Mouse (Mus musculus) kidney, postnatal 4 days (tissue): Measurements from ENCODE around the gene Tiam2.

Experiments
- DNase-seq, 2 experiments: peaks; one replicate each; pipeline ENCODE4 v3.0.0; 2021; ENCODE audit warnings: mixed read lengths in 2 of 2

Gene Tiam2

GRCm38 (mm10) chr17:3500936-3501335 is 174.6 kb downstream of the Tiam2 start:
- DNase-seq = no peak

GRCm38 (mm10) chr17:3505711-3506110 is 179.3 kb downstream of the Tiam2 start:
- no peak for DNase-seq

- no peak for DNase-seq
Observed at GRCm38 (mm10) chr17:3506508-3506907, 180.1 kb downstream of the Tiam2 start.

GRCm38 (mm10) chr17:3509841-3510240 is 183.5 kb downstream of the Tiam2 start:
- DNase-seq = peak; percentile 78 to 82

GRCm38 (mm10) chr17:3514316-3514715 is 187.9 kb downstream of the Tiam2 start:
- no peak for DNase-seq

- DNase-seq = no peak
Observed at GRCm38 (mm10) chr17:3515851-3516250, 189.5 kb downstream of the Tiam2 start.

- DNase-seq = no peak
Observed at GRCm38 (mm10) chr17:3516406-3516805, 190.0 kb downstream of the Tiam2 start.

- DNase-seq = no peak
Observed at GRCm38 (mm10) chr17:3520344-3520743, 194.0 kb downstream of the Tiam2 start.

- no peak for DNase-seq
Observed at GRCm38 (mm10) chr17:3527841-3528471, 201.6 kb downstream of the Tiam2 start.

GRCm38 (mm10) chr17:3529523-3529922 is 203.2 kb downstream of the Tiam2 start:
- no peak for DNase-seq

- DNase-seq = no peak
Observed at GRCm38 (mm10) chr17:3530549-3530948, 204.2 kb downstream of the Tiam2 start.

- DNase-seq = no peak
Observed at GRCm38 (mm10) chr17:3531641-3532040, 205.3 kb downstream of the Tiam2 start.

GRCm38 (mm10) chr17:3532254-3532653 is 205.9 kb downstream of the Tiam2 start, which contains the start of gene Cldn20:
Cldn20 (plus strand) TSS chr17:3532554.
- DNase-seq = no peak

GRCm38 (mm10) chr17:3533425-3533824 is 207.1 kb downstream of the Tiam2 start:
- no peak for DNase-seq

- DNase-seq = no peak
Observed at GRCm38 (mm10) chr17:3540304-3540703, 213.9 kb downstream of the Tiam2 start.

GRCm38 (mm10) chr17:3541033-3541432 is 214.7 kb downstream of the Tiam2 start:
- no peak for DNase-seq

GRCm38 (mm10) chr17:3547725-3548124 is 221.4 kb downstream of the Tiam2 start:
- no peak for DNase-seq

- DNase-seq = no peak
Observed at GRCm38 (mm10) chr17:3556251-3556650, 229.9 kb downstream of the Tiam2 start.

GRCm38 (mm10) chr17:3557331-3558311 is 231.2 kb downstream of the Tiam2 start, which contains the start of gene Tfb1m:
Tfb1m (minus strand) TSS chr17:3557781.
- DNase-seq = peak; percentile 97 to 98

- DNase-seq = peak; percentile 9 to 17
Observed at GRCm38 (mm10) chr17:3558356-3558870, 232.0 kb downstream of the Tiam2 start.

GRCm38 (mm10) chr17:3560534-3560933 is 234.2 kb downstream of the Tiam2 start:
- DNase-seq = no peak

GRCm38 (mm10) chr17:3562405-3562804 is 236.0 kb downstream of the Tiam2 start:
- peak in 1 of 2 experiments; percentile 8 for DNase-seq

- peak; percentile 88 for DNase-seq
Observed at GRCm38 (mm10) chr17:3570876-3571275, 244.5 kb downstream of the Tiam2 start.
